9 mouse cellular contexts compared by ENCODE assay signal in genomic region chr7:49616258-49616735, GRCm38 (mm10). TPM values are rescaled to one million over a fixed set of nuclear protein-coding genes. Genes with fewer than 3 reads are reported as not detected.
DNase-seq lines count a peak whose midpoint lies in the region; ATAC-seq and TF ChIP-seq lines count a peak whose summit lies in the region.
"Had no signal": no experiment of that assay in that cellular context is flagged by ENCODE, and none has a peak within 500 bp of the region (broad histone marks: within the 10 kb centered on the region; RNA-seq: fewer than 3 reads in every experiment).

No protein-coding gene starts in this region.

- H3K4me3 ChIP-seq in E14TG2a.4 (replicated peaks; ENCODE audit: low read length): no peak overlapping the region
- H3K4me3 ChIP-seq in forebrain, postnatal 0 days (ENCODE audit: low read depth, low read length): no peak overlapping the region
- no peak overlapping the region for H3K4me3 ChIP-seq in intestine, embryonic 14.5 days (ENCODE audit: low read depth, low read length)
- no peak overlapping the region for H3K4me3 ChIP-seq in liver, embryonic 14.5 days (ENCODE audit: insufficient read depth in 1 of 2, low read depth in 2 of 2, low read length in 2 of 2)
- no peak overlapping the region for H3K4me3 ChIP-seq in neural tube, embryonic 13.5 days

- 6% methylated on average over 6 of the region's 7 CpGs for WGBS in forebrain, postnatal 0 days
- WGBS in intestine, embryonic 14.5 days: 10% methylated on average over 6 of the region's 7 CpGs
- WGBS in liver, embryonic 14.5 days (ENCODE audit: insufficient replicate concordance): 3% methylated on average over 6 of the region's 7 CpGs
- 6% methylated on average over 6 of the region's 7 CpGs for WGBS in neural tube, embryonic 13.5 days

- peak; percentile 70 to 72 for DNase-seq in B cell, adult 2 months
- DNase-seq in cerebellum, adult 18-20 months: peak; percentile 56 to 67
- peak; percentile 84 for DNase-seq in forebrain, postnatal 0 days
- DNase-seq in intestine, embryonic 14.5 days (ENCODE audit: low spot score): peak; percentile 85
- peak; percentile 10 to 15 (median 14) for DNase-seq in liver, embryonic 14.5 days (ENCODE audit: low read depth in 3 of 3, low spot score in 3 of 3)
- DNase-seq in thymus, postnatal 4 days: peak; percentile 83

- ATAC-seq in forebrain, postnatal 0 days: peak; percentile 87
- ATAC-seq in intestine, embryonic 14.5 days (replicated peaks; ENCODE audit: low FRiP score, low TSS enrichment, low read depth): peak; percentile 37; the same call in 1 of the 2 replicates
- no peak for ATAC-seq in liver, embryonic 14.5 days (ENCODE audit: insufficient read depth)
- peak; percentile 76 for ATAC-seq in neural tube, embryonic 13.5 days (ENCODE audit: low read depth)

- peak; percentile 76 for TF ChIP-seq CTCF in E14TG2a.4 (conservative IDR thresholded peaks at IDR 0.05; ENCODE audit: low read length)
- TF ChIP-seq CTCF in forebrain, postnatal 0 days (IDR thresholded peaks at IDR 0.05; ENCODE audit: low read depth): peak; percentile 87
- TF ChIP-seq CTCF in liver, embryonic 14.5 days (IDR thresholded peaks at IDR 0.05; ENCODE audit: low read depth): peak; percentile 81

- H3K27me3 ChIP-seq in E14TG2a.4 (ENCODE audit: insufficient read depth, low read length): peaks cover 8% of the 10 kb centered on the region; the same call in 1 of the 2 replicates
- peaks cover 27% of the 10 kb centered on the region for H3K27me3 ChIP-seq in forebrain, postnatal 0 days (ENCODE audit: insufficient read depth, low read length)
- peaks cover 5% of the 10 kb centered on the region; the same call in 1 of the 2 replicates for H3K27me3 ChIP-seq in intestine, embryonic 14.5 days (replicated peaks; ENCODE audit: control insufficient read depth, insufficient read depth, low read length)
- no peaks in the 10 kb centered on the region for H3K27me3 ChIP-seq in liver, embryonic 14.5 days (ENCODE audit: control insufficient read depth, insufficient read depth, low read length)
- peaks cover 85% of the 10 kb centered on the region for H3K27me3 ChIP-seq in neural tube, embryonic 13.5 days

- H3K36me3 ChIP-seq in E14TG2a.4 (ENCODE audit: insufficient read depth, low read length): no peaks in the 10 kb centered on the region
- H3K36me3 ChIP-seq in forebrain, postnatal 0 days (ENCODE audit: insufficient read depth): no peaks in the 10 kb centered on the region
- H3K36me3 ChIP-seq in intestine, embryonic 14.5 days (ENCODE audit: control insufficient read depth, insufficient read depth, low read length): no peaks in the 10 kb centered on the region
- H3K36me3 ChIP-seq in liver, embryonic 14.5 days (replicated peaks; ENCODE audit: control insufficient read depth, insufficient read depth, low read depth): no peaks in the 10 kb centered on the region
- no peaks in the 10 kb centered on the region for H3K36me3 ChIP-seq in neural tube, embryonic 13.5 days

- no peak overlapping the region; the same call in 1 of the 2 replicates for H3K4me2 ChIP-seq in forebrain, postnatal 0 days (ENCODE audit: low read depth)
- H3K4me2 ChIP-seq in intestine, embryonic 14.5 days (ENCODE audit: low read length): peak overlapping the region; percentile 27; the same call in 1 of the 2 replicates
- H3K4me2 ChIP-seq in liver, embryonic 14.5 days (ENCODE audit: low read depth): no peak overlapping the region
- no peak overlapping the region for H3K4me2 ChIP-seq in neural tube, embryonic 13.5 days

- no peak overlapping the region for H3K27ac ChIP-seq in forebrain, postnatal 0 days (ENCODE audit: low read depth, low read length)
- H3K27ac ChIP-seq in intestine, embryonic 14.5 days (ENCODE audit: low read depth): no peak overlapping the region
- H3K27ac ChIP-seq in liver, embryonic 14.5 days: no peak overlapping the region
- no peak overlapping the region for H3K27ac ChIP-seq in neural tube, embryonic 13.5 days (replicated peaks)

- H3K9me3 ChIP-seq in E14TG2a.4 (ENCODE audit: low read length): no peaks in the 10 kb centered on the region
- H3K9me3 ChIP-seq in forebrain, postnatal 0 days (ENCODE audit: low read length): no peaks in the 10 kb centered on the region
- no peaks in the 10 kb centered on the region for H3K9me3 ChIP-seq in intestine, embryonic 14.5 days (ENCODE audit: control insufficient read depth, low read length)
- no peaks in the 10 kb centered on the region for H3K9me3 ChIP-seq in liver, embryonic 14.5 days (ENCODE audit: control insufficient read depth, low read length)
- no peaks in the 10 kb centered on the region for H3K9me3 ChIP-seq in neural tube, embryonic 13.5 days

- no peak overlapping the region for H3K9ac ChIP-seq in forebrain, postnatal 0 days
- H3K9ac ChIP-seq in intestine, embryonic 14.5 days (ENCODE audit: low read length): no peak overlapping the region
- H3K9ac ChIP-seq in liver, embryonic 14.5 days (replicated peaks): no peak overlapping the region
- H3K9ac ChIP-seq in neural tube, embryonic 13.5 days: no peak overlapping the region

- TF ChIP-seq EP300 in liver, embryonic 14.5 days (IDR thresholded peaks at IDR 0.05; ENCODE audit: low read depth): no peak

- no peaks in the 10 kb centered on the region for H3K4me1 ChIP-seq in E14TG2a.4 (replicated peaks; ENCODE audit: low read depth, low read length)
- no peaks in the 10 kb centered on the region for H3K4me1 ChIP-seq in forebrain, postnatal 0 days (ENCODE audit: insufficient read depth)
- no peaks in the 10 kb centered on the region for H3K4me1 ChIP-seq in intestine, embryonic 14.5 days (replicated peaks; ENCODE audit: control insufficient read depth, insufficient read depth, low read length)
- H3K4me1 ChIP-seq in liver, embryonic 14.5 days (replicated peaks; ENCODE audit: control insufficient read depth in 2 of 2, insufficient read depth in 2 of 2, low read length in 1 of 2): no peaks in the 10 kb centered on the region
- H3K4me1 ChIP-seq in neural tube, embryonic 13.5 days (replicated peaks): no peaks in the 10 kb centered on the region

RNA-seq across cellular contexts. Expression of gene Dbx1, which starts 20.4 kb away (rescaled TPM):
- 0.08 and 0.33 TPM in 2 replicates for total RNA-seq in forebrain, postnatal 0 days (2014; rRNA removed)
- 0.15 and 0.61 TPM in 2 replicates for polyA plus RNA-seq in forebrain, postnatal 0 days (2015; fragmentation: Nextera tagmentation; extraction: Ambion mirVana)
- polyA plus RNA-seq in intestine, embryonic 14.5 days (2014; fragmentation: Nextera tagmentation; extraction: Ambion mirVana): not detected in 2 replicates
- polyA plus RNA-seq in liver, embryonic 14.5 days (2012; rRNA removed): not detected in 2 replicates
- polyA plus RNA-seq in liver, embryonic 14.5 days (2014; fragmentation: Nextera tagmentation; extraction: Ambion mirVana): not detected in 2 replicates
- 6.0 and 8.4 TPM in 2 replicates for polyA plus RNA-seq in neural tube, embryonic 13.5 days (2015; fragmentation: Nextera tagmentation; extraction: Ambion mirVana)
- total RNA-seq: left cerebral cortex, postnatal 36 days had no signal

Comparison
In these comparisons a context has a peak if more than half of its experiments do, and no peak if none do; other contexts are left out.
1. DNase-seq: peak in every context shown above with its lines; median percentile 85 in intestine, embryonic 14.5 days; 84 in forebrain, postnatal 0 days; 83 in thymus, postnatal 4 days; 71 in B cell, adult 2 months; 62 in cerebellum, adult 18-20 months; 14 in liver, embryonic 14.5 days.